Mouse (Mus musculus) liver, adult 2 months (tissue): ENCODE results near the gene Ptpra.

Experiments
- CTCF ChIP-seq: fragments of 200-500 bp; IDR thresholded peaks from 2 replicates; pipeline ENCODE4 v1.5.1; 2011; ENCODE audit warnings: low read depth, low read length, control low read depth
- POLR2A ChIP-seq: fragments of 200-500 bp; IDR thresholded peaks from 2 replicates; pipeline ENCODE4 v1.6.1; 2011; ENCODE audit warnings: low read length, control low read depth; ENCODE audit not compliant: insufficient read depth; ENCODE audit errors: extremely low read depth

DNA sequence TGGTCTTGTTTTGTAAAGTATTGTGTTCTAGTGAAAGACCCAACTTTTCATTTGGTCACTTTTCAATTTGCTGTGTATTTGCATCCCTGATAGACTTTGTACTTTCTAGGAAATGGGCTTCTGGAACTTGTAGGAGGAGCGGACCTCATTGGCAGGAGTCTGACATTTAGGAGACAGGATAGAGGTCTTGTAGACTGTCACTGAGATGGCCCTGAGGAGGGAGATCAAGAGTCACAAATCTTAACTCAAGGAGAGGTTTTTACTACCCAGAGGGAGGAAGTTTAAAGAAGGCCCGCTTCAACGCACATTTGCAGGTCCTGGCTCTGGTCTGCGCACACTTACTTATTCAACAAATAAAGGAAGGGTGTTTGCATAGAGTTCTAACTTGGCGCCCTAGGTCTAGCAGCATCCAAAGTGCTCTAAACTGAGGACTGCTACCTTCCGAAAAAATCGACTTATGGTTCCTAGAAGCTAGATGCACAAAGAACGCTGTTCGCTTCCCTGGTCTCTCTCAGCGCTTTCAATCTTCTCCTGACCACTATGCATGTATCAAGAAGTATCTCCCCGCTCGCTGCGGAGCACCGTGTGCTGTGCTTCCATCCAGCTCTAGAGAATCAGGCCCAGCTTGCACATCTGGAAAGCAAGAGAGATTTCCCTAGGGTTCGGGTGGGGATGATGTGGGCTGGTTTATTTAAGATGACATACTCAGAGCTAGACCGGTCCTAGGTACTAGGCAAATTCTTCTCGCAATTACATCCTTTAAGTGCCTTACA lies 871 bp upstream of the Ptpra start:
- TF ChIP-seq CTCF (no peak), POLR2A (no peak)
